Mouse (Mus musculus): ENCODE results near the gene Tent5b. TPM values are rescaled to one million over a fixed set of nuclear protein-coding genes. Genes with fewer than 3 reads are reported as not detected.

The Tent5b gene
- total RNA-seq, 2 experiments from 2014 or later: 0.38 to 1.2 TPM

- no peak for DNase-seq
These were observed 8.7 kb upstream of the Tent5b start for GRCm38 (mm10) chr4:133471135-133471821.

- no peak for DNase-seq
These were observed 6.1 kb upstream of the Tent5b start for GRCm38 (mm10) chr4:133473833-133474232.

GRCm38 (mm10) chr4:133480185-133480537 lies 229 bp downstream of the Tent5b start:
- DNase-seq: no peak

GRCm38 (mm10) chr4:133480754-133481153 lies 822 bp downstream of the Tent5b start:
- no peak for DNase-seq

- DNase-seq: no peak
These were observed 1.6 kb downstream of the Tent5b start for GRCm38 (mm10) chr4:133481488-133481887.

- no peak for DNase-seq
These were observed 2.5 kb downstream of the Tent5b start for GRCm38 (mm10) chr4:133482479-133482878.

GRCm38 (mm10) chr4:133484266-133485025 lies 4.5 kb downstream of the Tent5b start:
- peak; percentile 60 for DNase-seq

GRCm38 (mm10) chr4:133485691-133486425 lies 5.9 kb downstream of the Tent5b start:
- no peak for DNase-seq

- DNase-seq: no peak
These were observed 6.9 kb downstream of the Tent5b start for GRCm38 (mm10) chr4:133486673-133487357.

- no peak for DNase-seq
These were observed 8.9 kb downstream of the Tent5b start for GRCm38 (mm10) chr4:133488619-133489392.

GRCm38 (mm10) chr4:133489489-133490245 lies 9.7 kb downstream of the Tent5b start:
- no peak for DNase-seq

- peak; percentile 80 for DNase-seq
These were observed 11.9 kb downstream of the Tent5b start for GRCm38 (mm10) chr4:133491800-133492199.

- no peak for DNase-seq
These were observed 14.0 kb downstream of the Tent5b start for GRCm38 (mm10) chr4:133493895-133494294.

- peak; percentile 77 for DNase-seq
These were observed 14.5 kb downstream of the Tent5b start for GRCm38 (mm10) chr4:133494432-133494831.

- DNase-seq: no peak
These were observed 14.9 kb downstream of the Tent5b start for GRCm38 (mm10) chr4:133494867-133495266.

- no peak for DNase-seq
These were observed 15.8 kb downstream of the Tent5b start for GRCm38 (mm10) chr4:133495711-133496110.

- DNase-seq: no peak
These were observed 17.0 kb downstream of the Tent5b start for GRCm38 (mm10) chr4:133496738-133497445.

GRCm38 (mm10) chr4:133497461-133498159 lies 17.7 kb downstream of the Tent5b start:
- no peak for DNase-seq

GRCm38 (mm10) chr4:133498160-133498724 lies 18.3 kb downstream of the Tent5b start, which contains the start of gene Trnp1:
Gene Trnp1, minus strand, starts transcription at chr4:133498550.
- DNase-seq: peak; percentile 57

Data from gastrocnemius, postnatal 25 days (tissue).